17 mouse cellular contexts compared by ENCODE assay signal in genomic region chr10:94417643-94418042, GRCm38 (mm10).
A peak's percentile ranks its signal among the peaks of the same experiment; 100 is the strongest.
DNase-seq lines count a peak whose midpoint lies in the region; ATAC-seq and TF ChIP-seq lines count a peak whose summit lies in the region.
"Had no signal": no experiment of that assay in that cellular context is flagged by ENCODE, and none has a peak within 500 bp of the region (broad histone marks: within the 10 kb centered on the region; RNA-seq: fewer than 3 reads in every experiment).

No protein-coding gene starts in this region.

- WGBS in embryonic facial prominence, embryonic 15.5 days = 65% methylated on average over 4 of the region's 4 CpGs
- 91% methylated on average over 4 of the region's 4 CpGs for WGBS in embryonic facial prominence, embryonic 10.5 days
- WGBS in lung, embryonic 14.5 days = 59% methylated on average over 4 of the region's 4 CpGs

- H3K4me1 ChIP-seq in embryonic facial prominence, embryonic 15.5 days = peaks cover 33% of the 10 kb centered on the region
- H3K4me1 ChIP-seq in embryonic facial prominence, embryonic 10.5 days = peaks cover 19% of the 10 kb centered on the region
- H3K4me1 ChIP-seq in lung, embryonic 14.5 days (ENCODE audit: insufficient read depth) = peaks cover 13% of the 10 kb centered on the region
- H3K4me1 ChIP-seq: liver, embryonic 13.5 days had no signal

- H3K4me3 ChIP-seq in embryonic facial prominence, embryonic 15.5 days (replicated peaks) = no peak overlapping the region
- no peak overlapping the region for H3K4me3 ChIP-seq in embryonic facial prominence, embryonic 10.5 days
- no peak overlapping the region for H3K4me3 ChIP-seq in lung, embryonic 14.5 days (ENCODE audit: low read depth, low read length)
- H3K4me3 ChIP-seq: heart, embryonic 10.5 days; hindbrain, embryonic 13.5 days; liver, embryonic 13.5 days; midbrain, embryonic 12.5 days; stomach, embryonic 15.5 days had no signal

- peak overlapping the region; percentile 75 for H3K27ac ChIP-seq in embryonic facial prominence, embryonic 15.5 days (replicated peaks)
- H3K27ac ChIP-seq in embryonic facial prominence, embryonic 10.5 days (replicated peaks) = no peak overlapping the region
- no peak overlapping the region for H3K27ac ChIP-seq in lung, embryonic 14.5 days (ENCODE audit: low read depth)
- H3K27ac ChIP-seq: heart, embryonic 10.5 days; hindbrain, embryonic 13.5 days; liver, embryonic 13.5 days; midbrain, embryonic 12.5 days; stomach, embryonic 15.5 days had no signal

- H3K9ac ChIP-seq in embryonic facial prominence, embryonic 15.5 days = no peak overlapping the region
- H3K9ac ChIP-seq in lung, embryonic 14.5 days = no peak overlapping the region
- H3K9ac ChIP-seq: hindbrain, embryonic 13.5 days; liver, embryonic 13.5 days; midbrain, embryonic 12.5 days; stomach, embryonic 15.5 days had no signal

- H3K4me2 ChIP-seq in embryonic facial prominence, embryonic 15.5 days (replicated peaks) = no peak overlapping the region
- no peak overlapping the region for H3K4me2 ChIP-seq in lung, embryonic 14.5 days
- H3K4me2 ChIP-seq: hindbrain, embryonic 13.5 days; liver, embryonic 13.5 days; midbrain, embryonic 12.5 days; stomach, embryonic 15.5 days had no signal

- no peak for TF ChIP-seq CTCF in lung, embryonic 14.5 days (IDR thresholded peaks at IDR 0.05; ENCODE audit: low read depth)

- H3K27me3 ChIP-seq in embryonic facial prominence, embryonic 15.5 days = no peaks in the 10 kb centered on the region; the same call in 1 of the 2 replicates
- H3K27me3 ChIP-seq in embryonic facial prominence, embryonic 10.5 days (replicated peaks; ENCODE audit: low read depth, poor library complexity, severe bottlenecking) = peaks cover 12% of the 10 kb centered on the region
- no peaks in the 10 kb centered on the region for H3K27me3 ChIP-seq in lung, embryonic 14.5 days (ENCODE audit: insufficient read depth, low read length)
- H3K27me3 ChIP-seq: hindbrain, embryonic 13.5 days; stomach, embryonic 15.5 days had no signal

- H3K36me3 ChIP-seq in embryonic facial prominence, embryonic 15.5 days = no peaks in the 10 kb centered on the region
- no peaks in the 10 kb centered on the region for H3K36me3 ChIP-seq in embryonic facial prominence, embryonic 10.5 days (replicated peaks)
- no peaks in the 10 kb centered on the region for H3K36me3 ChIP-seq in lung, embryonic 14.5 days (ENCODE audit: insufficient read depth)
- H3K36me3 ChIP-seq: heart, embryonic 10.5 days; hindbrain, embryonic 13.5 days; liver, embryonic 13.5 days; midbrain, embryonic 12.5 days; stomach, embryonic 15.5 days had no signal

- ATAC-seq in embryonic facial prominence, embryonic 15.5 days (ENCODE audit: insufficient number of reproducible peaks, low FRiP score, low TSS enrichment, low read depth) = no peak
- ATAC-seq in lung, embryonic 14.5 days (ENCODE audit: insufficient read depth) = no peak
- peak; percentile 70 to 72; a peak in 3 of 4 replicates for ATAC-seq in hematopoietic stem cell, adult 5-6 weeks (replicated peaks in 1 of 2; ENCODE audit: insufficient read depth in 1 of 2, low FRiP score in 2 of 2, low TSS enrichment in 1 of 2, low read depth in 1 of 2, poor library complexity in 2 of 2, severe bottlenecking in 2 of 2)

- DNase-seq in embryonic facial prominence, embryonic 10.5 days (ENCODE audit: low spot score) = no peak
- peak; percentile 51 for DNase-seq in lung, embryonic 14.5 days
- DNase-seq in lung, postnatal 14 days = no peak
- peak; percentile 20 for DNase-seq in CD4-positive helper T cell, adult 2 months (ENCODE audit: low read depth, low spot score)
- no peak for DNase-seq in embryo, embryonic 10 days (ENCODE audit: low spot score)
- no peak for DNase-seq in adrenal gland, adult 8-10 months
- DNase-seq: adrenal gland, postnatal 14 days; cerebellum, adult 11 months; cerebellum, postnatal 10 days; embryo, embryonic 11 days; liver, embryonic 13.5 days had no signal

- H3K9me3 ChIP-seq in embryonic facial prominence, embryonic 15.5 days (replicated peaks) = no peaks in the 10 kb centered on the region
- no peaks in the 10 kb centered on the region for H3K9me3 ChIP-seq in embryonic facial prominence, embryonic 10.5 days
- H3K9me3 ChIP-seq in lung, embryonic 14.5 days (ENCODE audit: low read depth, low read length) = no peaks in the 10 kb centered on the region
- H3K9me3 ChIP-seq: heart, embryonic 10.5 days; hindbrain, embryonic 13.5 days; liver, embryonic 13.5 days; midbrain, embryonic 12.5 days; stomach, embryonic 15.5 days had no signal

Comparison
In these comparisons a context has a peak if more than half of its experiments do, and no peak if none do; other contexts are left out.
1. DNase-seq: peak in lung, embryonic 14.5 days (single experiment) and CD4-positive helper T cell, adult 2 months (single experiment); none in embryonic facial prominence, embryonic 10.5 days (single experiment), lung, postnatal 14 days (single experiment), embryo, embryonic 10 days (single experiment) and adrenal gland, adult 8-10 months (single experiment).
2. ATAC-seq: peak in hematopoietic stem cell, adult 5-6 weeks (2 of 2); none in embryonic facial prominence, embryonic 15.5 days (single experiment) and lung, embryonic 14.5 days (single experiment).